Mouse (Mus musculus) ovary, adult 18-20 months (tissue): ENCODE measurements around the gene Sgms2.

Source experiments
- DNase-seq: peaks from one replicate; pipeline ENCODE4 v3.0.0; 2022; ENCODE audit warnings: low spot score, mixed read lengths

Sgms2 gene

DNA sequence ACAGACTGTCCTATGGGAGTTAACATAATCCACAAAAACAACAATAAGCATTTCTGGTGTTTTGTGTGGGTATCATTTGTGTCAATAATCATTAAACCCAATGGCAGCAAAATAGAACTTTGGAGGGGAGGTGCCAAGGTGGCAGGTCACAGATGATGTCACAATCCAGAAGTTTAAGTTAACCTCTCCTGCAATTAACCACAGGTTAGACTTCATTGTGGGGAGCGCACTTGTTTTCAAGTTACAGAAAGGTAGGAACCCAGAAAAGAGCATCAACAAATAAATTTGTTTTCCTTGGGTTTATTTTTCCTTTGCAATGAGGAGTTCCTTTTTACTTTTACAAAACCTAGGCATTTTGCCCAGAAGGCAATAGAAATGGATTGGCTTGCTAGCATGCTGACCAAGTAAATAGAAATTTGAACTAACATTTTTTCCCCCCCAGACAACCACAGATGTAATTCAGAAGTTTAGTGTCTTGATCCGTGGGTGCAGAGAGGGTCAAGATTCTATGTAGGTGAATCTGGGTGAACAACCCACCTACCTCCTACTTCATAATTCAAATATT lies at the start of gene Sgms2:
Gene Sgms2 (minus strand): TSS at position 51 of the 565 bp plus-strand sequence.
- DNase-seq, result no peak

DNA sequence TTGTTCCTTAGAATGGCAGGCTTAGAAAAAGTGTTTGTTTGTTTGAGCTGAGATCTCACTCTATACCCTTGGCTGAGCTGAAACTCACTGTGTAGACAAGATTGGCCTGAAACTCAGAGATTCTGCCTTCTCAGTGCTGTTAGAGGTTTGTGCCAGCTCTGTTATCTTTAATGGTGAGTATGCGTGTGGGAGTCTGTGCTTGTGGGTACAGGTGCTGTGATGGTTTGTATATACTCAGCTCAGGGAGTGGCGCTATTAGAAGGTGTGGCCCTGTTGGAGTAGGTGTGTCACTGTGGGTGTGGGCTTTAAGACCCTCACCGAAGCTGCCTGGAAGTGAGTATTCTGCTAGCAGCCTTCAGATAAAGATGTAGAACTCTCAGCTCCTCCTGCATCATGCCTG lies 34.0 kb upstream of the Sgms2 start:
- no peak for DNase-seq

DNA sequence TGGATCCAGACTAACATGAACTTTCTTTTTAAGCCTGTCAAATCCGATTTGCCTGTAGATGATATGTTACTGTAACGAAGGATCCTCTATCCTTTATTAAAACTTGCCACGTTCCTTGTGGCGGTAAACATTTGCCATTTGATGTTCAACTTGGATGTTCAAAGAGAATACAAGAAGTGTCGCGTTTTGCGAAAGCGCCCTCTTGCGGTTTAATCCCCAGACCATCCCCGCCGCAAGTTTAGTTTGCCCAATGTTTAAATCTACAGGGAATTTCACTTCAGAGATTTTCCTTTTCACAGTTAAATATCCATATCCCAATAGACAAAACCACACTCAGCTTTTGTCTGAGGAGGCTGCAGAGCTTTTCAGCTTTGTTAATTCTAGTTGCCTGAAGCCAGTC lies 33.6 kb upstream of the Sgms2 start:
- DNase-seq, result no peak

DNA sequence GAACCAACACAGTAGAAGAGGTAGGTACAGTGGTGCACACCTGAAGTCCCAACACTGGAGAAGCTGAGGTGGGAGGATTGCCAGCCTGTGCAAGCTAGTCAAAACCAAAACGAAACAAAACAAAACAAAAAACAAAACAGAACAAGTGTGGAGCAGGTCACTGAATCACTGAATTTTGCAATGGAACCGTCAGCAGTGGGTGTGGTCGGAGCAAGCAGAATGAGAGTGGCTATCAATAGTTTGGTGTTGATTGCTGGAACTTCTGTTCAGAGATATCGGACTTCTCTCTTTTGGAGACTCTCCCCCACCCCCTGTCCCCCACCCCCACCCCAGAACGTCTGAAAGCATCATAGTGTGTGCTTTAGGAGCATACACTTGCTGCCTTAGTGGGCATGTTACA lies 33.0 kb upstream of the Sgms2 start:
- DNase-seq, result no peak

DNA sequence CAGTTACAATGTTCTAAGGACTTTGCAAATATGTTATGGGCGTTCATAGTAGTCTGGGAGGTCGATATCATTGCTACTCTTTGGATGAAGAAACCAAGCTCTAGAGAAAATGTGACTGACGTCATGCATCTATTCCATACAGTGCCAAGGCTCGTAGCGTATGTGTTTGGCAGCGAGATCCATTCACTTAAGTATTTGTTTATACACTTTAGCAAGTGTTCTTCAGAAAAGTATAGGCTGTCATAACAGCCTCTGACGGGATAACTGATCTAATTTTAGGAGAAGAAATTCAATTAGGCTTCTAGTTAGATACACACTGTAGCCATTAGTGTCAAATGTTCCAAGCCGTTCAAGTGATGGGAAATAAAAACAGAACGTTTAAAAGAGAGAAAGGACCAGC lies 32.5 kb upstream of the Sgms2 start:
- DNase-seq, result no peak

DNA sequence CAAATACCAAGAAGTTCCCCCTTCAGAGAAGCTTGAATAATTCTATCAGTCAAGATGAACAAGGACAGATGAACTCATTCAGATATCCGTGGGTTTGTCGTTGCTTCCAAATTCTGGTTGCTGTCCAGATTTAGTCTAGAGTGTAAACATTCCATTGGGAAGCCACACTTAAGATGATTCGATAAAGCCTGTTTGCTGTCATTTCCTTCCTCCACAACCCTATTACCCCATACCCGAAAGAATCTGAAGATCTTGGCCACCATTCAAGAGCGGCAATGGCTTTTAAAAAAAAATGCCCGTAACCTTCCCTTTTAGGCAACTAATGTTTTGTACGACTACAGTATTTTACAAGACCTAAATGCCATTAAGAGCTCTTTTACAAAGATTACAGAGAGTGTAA lies 31.0 kb upstream of the Sgms2 start:
- DNase-seq, result no peak

DNA sequence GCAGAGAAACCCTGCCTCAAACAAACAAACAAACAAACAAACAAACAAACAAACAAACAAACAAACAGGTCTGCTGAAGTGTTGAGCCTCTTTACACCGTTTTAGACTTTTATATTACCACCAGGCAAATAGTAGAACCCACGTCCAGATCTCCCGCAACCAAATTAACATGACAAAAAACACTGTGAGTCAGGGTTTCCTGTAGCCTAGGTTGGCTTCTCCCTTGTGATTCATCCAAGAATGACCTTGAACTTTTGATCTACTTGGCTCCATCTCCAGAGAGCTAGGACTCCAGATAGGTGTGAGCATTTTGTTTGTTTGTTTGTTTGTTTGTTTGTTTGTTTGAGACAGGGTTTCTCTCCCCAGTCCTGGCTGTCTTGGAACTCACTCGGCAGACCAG lies 30.0 kb upstream of the Sgms2 start:
- DNase-seq, result no peak

DNA sequence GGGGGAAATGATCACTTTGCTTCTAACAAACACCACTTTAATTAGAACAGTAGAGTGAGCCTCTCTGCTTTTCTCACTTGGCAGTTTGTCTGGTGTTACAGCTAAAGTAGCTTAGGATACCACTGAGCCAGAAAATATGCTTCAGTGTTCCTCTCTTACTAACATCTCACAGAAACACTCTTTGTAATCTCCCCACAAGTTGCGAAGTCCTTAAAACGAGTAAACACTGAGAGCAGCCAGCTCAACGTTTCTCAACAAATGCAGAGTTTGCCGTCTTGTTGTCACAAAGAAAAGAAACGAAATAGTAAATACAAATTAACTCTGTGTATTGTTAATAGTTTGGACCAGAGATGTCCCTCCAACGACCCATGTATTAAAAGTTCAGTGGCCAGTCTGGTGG lies 26.5 kb upstream of the Sgms2 start:
- DNase-seq, result no peak

DNA sequence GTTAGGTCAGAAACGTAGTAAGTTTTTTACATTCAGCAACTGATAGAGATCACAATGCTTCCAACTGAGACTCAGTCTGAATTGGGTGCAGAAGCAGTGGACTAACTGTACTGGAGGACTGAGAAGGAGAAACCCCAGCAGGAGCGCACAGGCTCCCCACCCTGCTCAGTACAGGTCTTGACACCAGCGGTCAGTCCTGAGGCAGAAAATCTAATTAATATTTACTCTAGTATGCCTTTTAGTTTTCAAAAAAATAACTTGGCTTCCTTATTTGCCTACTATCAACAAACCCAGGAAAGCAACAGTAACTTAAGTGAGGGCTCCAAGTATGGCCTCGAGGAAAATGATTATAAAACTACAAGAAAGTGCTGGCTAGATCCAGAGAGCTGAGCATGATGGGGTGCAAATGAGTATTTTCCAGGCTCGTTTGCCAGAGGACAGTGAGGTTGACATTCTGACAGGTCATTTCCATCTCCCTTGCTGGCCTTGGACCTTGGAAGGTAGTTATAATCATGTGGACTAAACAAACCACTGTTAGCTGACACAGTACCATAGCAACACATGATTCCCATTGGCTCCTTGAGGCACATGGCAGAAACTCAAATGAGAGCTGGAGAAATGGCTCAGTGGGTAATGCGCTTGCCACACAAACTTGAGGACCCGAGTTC lies 25.3 kb upstream of the Sgms2 start:
- no peak for DNase-seq

DNA sequence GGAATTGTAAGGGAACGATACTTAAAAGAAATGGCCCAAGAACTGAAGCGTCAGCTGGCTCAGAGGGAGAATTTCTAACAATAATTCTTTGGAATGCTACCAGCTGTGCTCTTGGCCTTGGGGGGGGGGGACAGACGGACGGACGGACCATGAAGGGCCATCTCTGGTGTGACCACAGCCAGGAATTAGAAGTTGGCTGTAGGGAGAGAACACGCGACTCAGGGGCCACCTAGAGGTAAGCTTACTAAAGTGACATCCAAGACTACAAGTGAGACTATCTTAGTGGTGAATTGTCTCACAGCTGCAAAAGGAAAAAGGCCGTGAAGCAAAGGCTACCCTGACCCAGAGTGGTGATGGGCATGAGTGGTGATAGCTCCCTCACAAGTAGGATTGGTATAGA lies 20.4 kb upstream of the Sgms2 start:
- DNase-seq, result no peak

DNA sequence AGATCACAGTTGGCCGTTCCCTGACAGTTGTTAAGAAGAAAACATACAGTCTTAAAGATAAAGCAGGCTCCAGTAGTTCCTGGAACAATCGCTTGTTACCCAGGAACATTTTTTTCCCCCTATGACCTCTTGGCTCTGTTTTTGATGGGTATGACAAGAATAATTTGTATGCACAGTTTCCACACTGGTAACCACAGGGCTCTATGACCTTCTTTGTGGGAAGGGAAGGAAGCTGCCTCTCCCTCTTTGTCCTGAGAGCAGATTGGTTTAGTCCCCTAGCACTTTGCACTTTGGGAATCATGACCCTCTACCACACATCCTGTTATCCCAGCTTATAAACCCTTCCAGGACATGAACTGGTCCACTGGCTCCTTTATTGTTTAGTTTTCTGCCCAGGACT lies 16.8 kb upstream of the Sgms2 start:
- DNase-seq, result no peak

DNA sequence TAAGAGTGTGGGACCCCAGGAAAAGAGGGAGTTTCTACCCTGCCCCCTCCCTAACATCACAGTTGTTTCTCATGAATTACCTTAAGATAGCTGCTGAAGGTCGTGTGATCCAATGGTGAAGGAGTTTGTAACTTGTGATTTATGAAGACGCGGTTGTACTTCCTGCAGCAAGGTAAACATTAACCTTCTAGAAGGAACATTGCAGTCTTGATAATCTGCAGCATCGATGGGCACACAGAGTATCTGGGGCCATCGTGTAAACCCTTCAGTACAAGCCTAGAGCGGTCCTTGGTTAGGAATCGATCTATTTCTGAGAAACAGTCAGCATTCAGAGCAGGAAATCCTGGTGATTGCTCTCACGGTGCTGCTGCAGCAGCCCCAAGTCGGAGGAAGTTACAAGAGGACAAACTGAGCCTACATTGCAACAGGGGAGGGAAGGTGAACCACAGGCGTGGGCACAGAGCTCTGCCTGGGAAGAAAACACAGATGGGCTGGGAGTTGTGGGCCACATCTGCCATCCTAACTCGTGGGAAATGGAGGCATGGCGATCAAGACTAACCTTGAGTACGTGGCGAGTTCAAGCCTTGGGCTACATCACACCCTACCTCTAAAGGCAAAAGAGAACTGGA lies 13.5 kb upstream of the Sgms2 start:
- no peak for DNase-seq

DNA sequence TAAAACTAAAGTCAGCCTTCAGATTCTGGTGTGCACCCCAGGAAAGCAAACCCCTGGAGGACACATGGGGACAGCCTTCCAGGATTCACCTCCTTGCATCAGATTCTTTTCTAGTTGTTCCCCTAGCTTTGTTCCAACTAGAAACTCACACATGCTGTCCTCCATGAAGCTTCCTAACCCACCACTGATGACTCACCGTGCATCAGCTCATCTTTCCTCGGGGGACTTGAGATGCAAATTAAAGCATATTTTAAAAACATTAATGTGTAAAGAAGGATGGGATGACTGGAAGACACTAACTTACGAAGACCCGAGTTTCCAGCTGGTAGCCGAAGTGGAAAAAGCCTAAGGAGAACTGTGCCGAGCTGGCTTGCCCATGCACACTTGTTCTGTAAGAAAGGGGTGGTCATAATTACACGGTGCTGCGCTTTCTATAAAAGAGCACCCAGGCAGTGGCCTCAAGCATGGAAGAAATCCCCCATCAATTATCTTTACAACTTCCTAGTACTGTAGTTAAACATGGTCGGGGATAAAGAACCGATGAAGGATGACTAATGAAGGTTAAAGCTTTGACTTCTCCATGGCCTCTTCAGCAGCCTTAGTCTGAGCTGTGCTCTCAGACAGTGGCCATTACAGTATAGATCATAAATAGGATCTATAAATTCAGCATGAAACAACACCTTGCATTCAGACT lies 10.6 kb upstream of the Sgms2 start:
- no peak for DNase-seq

DNA sequence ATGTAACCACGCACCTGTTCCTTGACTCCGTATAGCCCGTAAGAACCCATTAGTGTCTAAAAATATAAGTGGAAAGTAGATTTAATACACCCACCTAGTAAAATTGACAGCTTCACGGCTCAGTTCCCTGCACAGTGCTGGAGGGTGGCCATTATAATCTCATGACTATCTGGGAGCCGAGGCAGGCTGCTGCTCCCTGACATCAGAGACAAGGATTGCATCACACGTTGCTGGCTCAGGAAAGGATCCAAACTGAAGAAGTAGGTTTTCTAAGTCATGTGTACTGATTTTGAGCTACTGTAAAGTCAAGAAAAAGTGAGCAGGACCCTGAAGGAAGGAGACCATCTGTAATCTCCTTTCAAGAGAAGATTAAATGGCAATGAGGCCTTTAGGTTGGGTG lies 8.4 kb upstream of the Sgms2 start:
- DNase-seq, result no peak

DNA sequence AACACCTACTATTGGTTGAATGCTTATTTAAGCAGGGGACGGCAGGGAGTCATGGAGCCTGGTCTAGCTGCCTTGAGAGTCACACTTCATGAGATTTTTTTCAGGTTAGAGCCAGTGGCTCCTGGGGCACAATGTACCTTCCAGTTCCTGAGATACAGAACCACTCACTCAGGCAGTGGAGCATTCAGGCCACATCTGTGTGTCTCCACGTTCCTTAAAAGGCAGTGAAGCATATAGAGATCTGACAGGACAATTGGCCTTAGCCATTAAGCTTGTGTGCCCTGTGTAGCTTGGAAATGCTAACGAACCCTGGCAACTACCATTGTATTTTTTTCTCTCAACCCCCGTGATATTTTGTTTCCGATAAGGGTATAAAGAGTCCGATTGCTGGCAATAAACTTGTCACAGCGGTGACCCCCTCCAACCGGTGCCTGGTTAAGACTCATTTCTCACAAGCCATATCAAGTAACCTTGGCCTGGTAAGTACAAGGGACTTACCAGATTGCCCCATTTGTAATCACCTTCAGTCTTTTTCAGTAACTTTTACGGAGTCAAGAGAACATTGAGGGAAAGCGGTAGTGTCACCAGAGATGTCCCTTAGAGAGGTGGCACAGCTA lies 5.4 kb upstream of the Sgms2 start:
- DNase-seq, result no peak

DNA sequence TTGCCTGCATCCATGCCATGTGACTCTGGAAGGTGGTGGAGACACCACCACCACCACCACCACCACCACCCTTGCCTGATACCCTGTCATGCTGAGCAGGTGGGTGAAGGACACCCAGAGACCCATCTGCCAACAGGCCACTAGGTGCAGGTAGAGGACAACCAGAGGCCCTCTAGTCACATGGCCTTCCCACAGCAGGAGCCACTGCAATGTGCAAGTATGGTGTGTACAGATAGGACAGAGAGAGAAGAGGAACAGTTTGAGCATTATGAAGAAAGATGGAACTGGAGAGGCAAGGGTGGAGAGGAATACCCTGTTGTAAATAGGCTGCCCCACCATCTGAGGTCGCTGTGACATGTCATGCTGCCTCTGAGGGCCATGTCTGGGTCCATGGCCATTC lies 3.9 kb upstream of the Sgms2 start:
- DNase-seq, result no peak

DNA sequence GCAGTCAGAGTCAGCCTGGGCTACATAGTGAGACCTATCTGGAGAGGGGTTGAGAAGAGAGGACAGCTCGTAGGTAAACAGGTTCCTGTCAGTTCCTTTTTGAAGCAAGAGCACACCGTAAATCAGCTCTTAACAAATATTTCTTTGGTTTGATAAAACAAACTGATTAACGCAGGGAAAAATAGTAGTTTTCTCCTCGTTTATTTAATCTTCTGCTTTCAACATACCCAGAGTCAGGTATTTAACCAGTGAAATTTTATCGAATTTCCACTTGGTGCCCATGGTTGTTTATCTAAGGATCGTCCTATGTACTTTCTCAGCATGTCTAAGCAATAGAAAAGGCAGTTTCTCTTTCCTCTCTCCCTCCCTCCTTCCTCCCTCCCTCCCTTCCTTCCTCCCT lies 2.0 kb upstream of the Sgms2 start:
- DNase-seq, result no peak

DNA sequence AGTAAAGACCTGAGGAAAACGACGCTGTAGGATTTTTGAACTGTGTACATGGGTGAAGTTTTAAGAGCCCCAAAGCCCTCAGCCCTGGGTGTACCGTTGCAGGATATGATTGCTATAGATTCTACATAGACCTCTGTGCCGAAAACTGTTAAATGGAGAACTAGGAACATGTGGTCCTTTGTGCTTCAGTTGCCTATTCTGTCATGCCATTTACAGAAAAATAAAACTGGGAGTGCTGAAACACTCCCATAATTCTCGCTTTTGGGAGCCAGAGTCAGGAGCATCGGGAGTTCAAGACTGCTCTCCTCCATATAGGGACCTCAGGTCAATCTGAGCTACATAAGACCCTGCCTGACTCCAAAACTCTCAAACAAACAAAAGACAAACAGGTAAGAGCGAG lies 769 bp upstream of the Sgms2 start:
- no peak for DNase-seq

DNA sequence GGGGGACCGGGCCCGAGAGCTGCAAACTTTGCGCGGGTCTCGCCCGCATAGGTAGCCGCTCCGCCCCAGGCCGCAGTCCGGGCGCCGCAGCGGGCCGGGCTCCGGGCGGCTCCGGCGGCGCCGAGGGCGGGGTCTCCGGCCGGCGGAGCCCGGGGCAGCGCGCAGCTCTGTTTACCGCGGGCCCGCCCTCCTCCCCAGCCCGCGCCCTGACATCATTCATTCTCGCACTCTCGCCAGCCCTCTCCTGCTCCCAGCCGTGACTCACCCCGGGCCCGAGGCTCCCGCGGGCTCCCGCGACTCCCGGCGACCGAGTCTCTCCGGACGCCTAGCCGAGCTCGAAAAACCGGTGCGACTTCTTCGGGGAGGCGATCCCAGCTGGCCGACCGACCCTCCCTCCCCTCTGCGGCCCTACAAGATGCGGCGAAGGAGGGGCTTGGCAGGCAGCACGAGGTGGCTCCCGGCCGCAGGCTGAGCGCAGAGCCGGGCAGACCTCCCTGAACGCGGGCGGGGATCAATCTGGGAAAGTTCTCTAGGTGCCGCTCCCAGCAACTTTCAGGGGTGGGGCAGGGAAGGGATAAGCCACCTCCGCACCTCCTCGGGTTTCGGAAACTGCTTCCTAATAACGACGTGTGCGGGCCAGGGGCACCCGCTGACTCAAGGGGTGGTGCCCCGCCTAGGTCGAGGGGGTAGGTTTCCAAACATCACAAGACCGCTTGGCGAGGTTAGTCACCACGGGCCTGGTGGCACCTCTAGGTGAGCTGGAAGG lies 885 bp downstream of the Sgms2 start:
- peak; percentile 74 for DNase-seq

DNA sequence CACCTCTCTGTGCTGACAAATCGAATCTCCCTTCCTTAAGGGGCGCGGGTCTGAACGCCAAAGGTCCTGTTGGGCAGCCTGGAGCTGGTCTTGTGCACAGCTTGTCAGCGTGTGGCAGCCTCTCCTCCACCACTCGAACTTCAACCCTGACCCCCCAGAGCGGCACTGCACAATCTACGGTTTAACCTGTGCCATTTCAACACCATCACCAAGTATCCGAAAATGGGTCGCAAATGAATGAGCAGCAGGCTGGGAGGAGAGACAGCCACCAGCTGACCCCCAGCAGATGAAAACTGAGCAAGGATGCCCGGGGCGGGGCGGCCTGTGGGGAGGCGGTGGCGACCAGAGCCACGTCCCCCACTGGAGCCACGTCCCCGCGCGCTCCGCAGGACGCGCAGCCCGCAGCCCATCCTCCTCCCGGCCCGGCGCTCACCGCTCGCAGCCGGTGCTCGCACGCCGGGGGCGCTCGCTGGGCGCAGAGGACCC lies 1.5 kb downstream of the Sgms2 start:
- peak; percentile 37 for DNase-seq

DNA sequence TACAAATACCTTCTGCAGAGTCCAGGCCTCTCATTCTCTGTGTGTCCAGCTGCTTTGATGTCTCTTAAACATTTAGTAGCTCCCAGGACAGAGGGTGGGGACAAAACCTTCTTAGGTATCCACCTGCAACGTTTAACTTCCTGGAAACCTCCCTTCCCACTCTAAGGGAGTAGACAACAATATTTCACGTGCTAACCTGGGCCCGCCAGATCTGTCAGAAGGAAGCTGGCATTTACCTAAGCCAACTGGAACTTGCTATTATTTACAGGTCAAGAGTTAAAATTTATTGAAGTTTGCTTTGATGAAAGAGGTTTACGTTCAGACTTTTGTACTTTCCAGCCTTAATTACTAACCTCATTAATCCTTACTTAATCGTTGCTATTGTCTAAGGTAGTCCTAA lies 2.2 kb downstream of the Sgms2 start:
- DNase-seq, result no peak

DNA sequence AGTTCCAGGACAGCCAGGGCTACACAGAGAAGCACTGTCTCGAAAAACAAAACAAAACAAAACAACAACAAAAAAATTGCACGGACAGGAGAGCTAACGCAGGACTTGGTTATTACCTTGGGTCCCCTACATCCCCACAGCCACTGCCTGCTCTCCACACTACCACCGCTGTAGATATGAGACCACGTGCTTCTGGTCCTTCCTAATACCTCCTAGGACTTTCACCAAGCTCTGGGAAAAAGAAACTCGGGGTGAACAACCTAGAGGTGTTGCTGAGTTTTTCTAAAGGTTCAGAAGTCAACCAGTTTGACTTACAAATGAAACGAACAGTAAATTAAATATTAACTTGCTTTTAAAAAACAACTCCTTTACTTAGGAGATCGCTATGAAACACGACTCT lies 2.8 kb downstream of the Sgms2 start:
- no peak for DNase-seq
